Mouse (Mus musculus): ENCODE results near the gene Slc25a12. TPM values are rescaled to one million over a fixed set of nuclear protein-coding genes. Genes with fewer than 3 reads are reported as not detected.

Gene Slc25a12
- total RNA-seq, 2 experiments from 2014 or later = 159 to 163 TPM

DNA sequence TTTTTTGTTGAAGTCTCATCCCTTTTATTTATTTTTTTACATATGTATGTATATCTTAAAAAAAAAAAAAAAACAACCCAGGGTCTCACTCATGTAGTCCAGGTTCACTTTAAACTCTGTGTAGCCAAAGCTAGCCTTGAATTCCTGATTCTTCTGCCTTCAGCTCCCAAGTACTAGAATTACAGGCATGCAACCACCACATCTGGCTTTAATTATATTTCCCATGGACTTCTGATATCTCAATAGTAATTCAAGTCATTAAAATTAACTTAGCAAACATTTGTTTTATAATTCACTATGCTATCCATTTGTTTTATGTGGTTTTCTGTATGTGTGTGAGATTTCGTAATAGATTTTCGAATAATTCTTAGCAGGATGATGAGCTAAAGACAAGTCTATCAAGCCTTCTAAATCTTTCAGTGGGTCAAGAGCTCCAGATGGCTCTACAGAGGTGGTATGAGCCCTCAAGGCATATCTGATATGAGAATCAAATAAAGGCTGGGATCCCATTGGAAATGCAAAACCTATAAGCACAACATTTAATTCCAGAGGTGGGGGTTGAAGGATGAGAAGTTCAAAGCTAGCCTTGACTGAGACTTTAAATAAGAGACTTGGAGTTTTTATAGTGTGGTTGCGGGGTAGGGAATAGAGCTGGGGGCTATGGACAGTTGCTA, 51.3 kb downstream of the Slc25a12 start:
- intact Hi-C loops (cut with DNase I) = no loop called here

GRCm38 (mm10) chr2:71315022-71315421, 52.5 kb downstream of the Slc25a12 start:
- intact Hi-C loops (cut with DNase I) = no loop called here
- DNase-seq (ENCODE audit: low spot score in 2 of 2) = no peak

More for the DNA sequence above, 51.3 kb downstream of the Slc25a12 start:
- DNase-seq (ENCODE audit: low spot score in 2 of 2) = no peak

DNA sequence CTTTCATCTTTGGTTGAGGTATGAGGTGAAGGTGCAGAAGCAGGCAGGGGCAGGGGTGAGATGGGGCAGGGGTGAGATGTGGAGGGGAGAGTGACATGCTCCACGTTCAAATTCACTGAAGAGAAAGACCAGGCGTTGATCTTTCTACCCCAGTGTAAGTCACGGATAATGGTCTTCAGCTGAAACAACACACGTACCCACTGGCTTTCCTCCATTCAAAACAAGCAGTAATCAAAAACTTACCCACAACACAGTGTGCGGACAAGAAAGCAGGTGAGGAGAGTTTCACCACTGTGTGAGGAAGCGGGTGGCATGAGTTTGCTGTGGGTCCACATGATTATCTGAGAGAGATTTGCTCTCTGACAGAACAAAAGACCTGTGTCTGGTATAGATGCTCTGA, 53.5 kb downstream of the Slc25a12 start:
- DNase-seq (ENCODE audit: low spot score in 2 of 2) = no peak
- intact Hi-C loops (cut with DNase I) = no loop called here

GRCm38 (mm10) chr2:71312067-71312466, 55.5 kb downstream of the Slc25a12 start:
- DNase-seq (ENCODE audit: low spot score in 2 of 2) = no peak
- intact Hi-C loops (cut with DNase I) = no loop called here

GRCm38 (mm10) chr2:71309726-71310125, 57.8 kb downstream of the Slc25a12 start:
- DNase-seq (ENCODE audit: low spot score in 2 of 2) = no peak
- intact Hi-C loops (cut with DNase I) = no loop called here

GRCm38 (mm10) chr2:71306357-71306756, 61.2 kb downstream of the Slc25a12 start:
- no peak for DNase-seq (ENCODE audit: low spot score in 2 of 2)
- intact Hi-C loops (cut with DNase I) = no loop called here

- intact Hi-C loops (cut with DNase I) = no loop called here
- no peak for DNase-seq (ENCODE audit: low spot score in 2 of 2)
Observed at GRCm38 (mm10) chr2:71304821-71305220, 62.7 kb downstream of the Slc25a12 start.

DNA sequence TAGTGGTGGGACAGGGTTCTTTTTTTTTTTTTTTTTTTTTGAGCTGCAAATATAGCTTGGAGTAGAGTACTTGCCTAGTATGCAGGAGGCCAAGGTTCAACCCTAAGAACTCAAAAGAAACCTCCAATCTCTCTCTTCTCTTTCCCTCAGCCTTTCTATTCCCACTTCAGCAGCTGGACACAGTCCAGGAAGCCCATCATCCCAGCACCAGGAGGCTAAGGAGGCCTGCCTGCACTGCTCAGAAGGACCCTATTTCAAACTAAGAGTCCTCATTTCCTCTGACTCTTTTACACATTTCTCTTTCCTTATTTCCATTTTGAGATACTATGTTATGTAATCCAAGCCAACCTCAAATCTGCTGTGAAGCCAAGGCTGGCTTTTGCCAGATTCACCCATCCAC, 64.3 kb downstream of the Slc25a12 start:
- DNase-seq (ENCODE audit: low spot score in 2 of 2) = no peak

GRCm38 (mm10) chr2:71302156-71302663, 65.3 kb downstream of the Slc25a12 start:
- intact Hi-C loops (cut with DNase I) = no loop called here
- no peak for DNase-seq (ENCODE audit: low spot score in 2 of 2)

More for the DNA sequence above, 64.3 kb downstream of the Slc25a12 start:
- intact Hi-C loops (cut with DNase I) = no loop called here

DNA sequence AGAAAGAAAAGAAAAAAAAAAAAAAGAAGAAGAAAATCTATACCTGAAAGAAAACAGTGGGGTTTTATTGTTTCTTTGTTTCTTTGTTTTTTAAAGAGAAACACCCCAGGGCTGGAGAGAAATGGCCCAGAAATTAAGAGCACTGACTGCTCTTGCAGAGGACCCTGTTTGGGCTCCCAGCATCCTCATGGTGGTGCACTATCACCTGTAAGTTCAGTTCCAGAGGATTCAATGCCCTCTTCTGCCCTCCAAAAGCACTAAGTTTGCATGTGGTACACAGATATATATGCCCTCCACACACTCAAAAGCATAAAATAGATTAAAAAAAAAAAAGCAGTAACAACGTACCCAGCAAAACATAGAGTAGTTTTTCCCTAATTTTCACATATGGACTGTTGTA, 68.8 kb downstream of the Slc25a12 start:
- no peak for DNase-seq (ENCODE audit: low spot score in 2 of 2)
- intact Hi-C loops (cut with DNase I) = no loop called here

DNA sequence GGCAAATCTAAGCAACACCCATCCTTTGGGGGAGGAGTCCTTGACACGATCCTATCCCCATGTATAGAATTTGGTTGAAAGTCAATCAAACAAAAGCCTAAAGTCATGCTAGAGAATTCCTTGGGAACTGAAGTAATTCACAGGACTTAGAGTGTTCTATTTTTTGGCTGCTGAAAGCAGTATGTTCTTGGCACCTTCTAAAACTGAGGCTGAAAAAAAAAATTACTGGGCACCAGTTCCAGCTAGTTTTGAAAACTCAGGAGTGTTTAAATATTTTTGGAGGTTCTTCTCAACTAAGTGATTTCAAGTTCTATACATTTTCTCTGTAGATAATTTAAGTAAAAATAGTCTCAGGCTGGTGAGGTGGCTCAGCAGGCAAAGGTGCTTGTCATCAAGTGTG, 70.0 kb downstream of the Slc25a12 start:
- intact Hi-C loops (cut with DNase I) = no loop called here
- no peak for DNase-seq (ENCODE audit: low spot score in 2 of 2)

- intact Hi-C loops (cut with DNase I) = no loop called here
- DNase-seq (ENCODE audit: low spot score in 2 of 2) = no peak
Observed at GRCm38 (mm10) chr2:71295844-71296243, 71.7 kb downstream of the Slc25a12 start.

DNA sequence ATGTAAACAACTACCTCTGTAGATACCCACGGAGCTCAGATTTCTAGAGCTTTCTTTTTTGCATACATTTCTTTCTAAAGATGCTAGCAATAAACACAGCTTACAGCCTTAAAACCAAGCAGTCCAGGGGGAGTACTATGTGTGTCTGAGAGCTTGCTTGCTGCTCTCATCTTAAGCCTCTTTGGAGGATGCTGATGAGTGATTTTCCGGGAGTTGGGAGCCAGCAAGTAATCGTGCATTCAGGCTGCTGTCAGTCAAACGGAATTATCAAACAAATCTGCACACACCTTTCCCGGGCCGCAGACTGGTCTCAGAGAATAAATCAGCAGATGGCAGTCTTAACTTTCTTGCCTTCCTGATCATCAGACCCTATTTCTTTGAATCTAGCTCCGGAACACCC, 73.1 kb downstream of the Slc25a12 start:
- no peak for DNase-seq (ENCODE audit: low spot score in 2 of 2)
- intact Hi-C loops (cut with DNase I) = no loop called here

GRCm38 (mm10) chr2:71293983-71294382, 73.6 kb downstream of the Slc25a12 start:
- no peak for DNase-seq (ENCODE audit: low spot score in 2 of 2)
- intact Hi-C loops (cut with DNase I) = no loop called here

- DNase-seq (ENCODE audit: low spot score in 2 of 2) = no peak
- intact Hi-C loops (cut with DNase I) = no loop called here
Observed at GRCm38 (mm10) chr2:71291566-71291965, 76.0 kb downstream of the Slc25a12 start.

- intact Hi-C loops (cut with DNase I) = no loop called here
- peak in 1 of 2 experiments; percentile 32 for DNase-seq (ENCODE audit: low spot score in 2 of 2)
Observed at GRCm38 (mm10) chr2:71290107-71290775, 77.3 kb downstream of the Slc25a12 start.

DNA sequence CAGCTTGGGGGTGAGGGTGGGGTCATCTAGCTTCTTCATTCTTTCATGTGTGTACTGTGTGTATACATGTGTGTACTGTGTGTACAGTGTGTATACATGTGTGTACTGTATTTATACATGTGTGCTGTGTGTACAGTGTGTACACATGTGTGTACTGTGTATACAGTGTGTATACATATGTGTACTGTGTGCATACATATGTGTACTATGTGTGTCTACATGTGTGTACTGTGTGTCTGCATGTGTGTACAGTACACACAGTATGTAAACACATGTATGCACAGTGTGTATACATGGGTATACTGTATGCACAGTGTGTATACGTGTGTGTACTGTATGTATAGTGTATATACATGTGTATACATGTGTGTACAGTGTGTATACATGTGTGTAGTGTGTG, 85.6 kb downstream of the Slc25a12 start:
- no peak for DNase-seq (ENCODE audit: low spot score in 2 of 2)
- intact Hi-C loops (cut with DNase I) = no loop called here

GRCm38 (mm10) chr2:71278791-71279775, 88.5 kb downstream of the Slc25a12 start:
- intact Hi-C loops (cut with DNase I) = no loop called here
- peak; percentile 41 to 61 for DNase-seq (ENCODE audit: low spot score in 2 of 2)

GRCm38 (mm10) chr2:71275734-71276133, 91.8 kb downstream of the Slc25a12 start:
- no peak for DNase-seq (ENCODE audit: low spot score in 2 of 2)
- intact Hi-C loops (cut with DNase I) = no loop called here

All from left cerebral cortex, postnatal 36 days (tissue).